Mouse (Mus musculus): ENCODE measurements around the gene Ret.
A peak's percentile ranks its signal among the peaks of the same experiment; 100 is the strongest.

Ret gene

DNA sequence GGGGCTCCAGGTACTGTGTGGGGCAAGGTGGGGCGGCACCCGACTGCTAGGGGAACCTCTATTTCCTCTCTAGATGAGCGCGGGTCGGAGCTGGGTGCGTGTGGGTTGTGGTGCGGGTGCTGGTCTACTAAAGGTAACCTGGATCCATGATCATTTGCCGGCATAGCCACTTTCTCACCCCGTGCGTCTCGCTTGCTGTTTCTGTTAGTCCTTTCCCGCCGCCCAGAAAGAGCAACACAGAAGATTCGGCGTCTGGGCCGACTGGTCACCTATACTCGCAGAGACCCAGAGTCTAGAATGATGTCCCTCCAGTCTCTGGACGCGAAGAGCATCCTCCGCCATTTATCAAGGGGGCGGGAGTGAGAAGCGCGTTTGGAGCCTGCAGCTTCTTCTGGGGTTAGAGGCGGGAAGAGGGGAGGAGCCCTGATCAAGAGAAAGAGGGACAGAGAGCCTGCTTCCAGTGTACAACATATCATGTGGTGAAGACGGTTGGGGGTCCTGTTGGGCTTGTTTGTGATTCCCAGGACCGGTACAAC lies at the start of gene Ret:
Gene Ret (minus strand): TSS at position 279 of the 536 bp plus-strand sequence.
- DNase-seq = no peak

DNA sequence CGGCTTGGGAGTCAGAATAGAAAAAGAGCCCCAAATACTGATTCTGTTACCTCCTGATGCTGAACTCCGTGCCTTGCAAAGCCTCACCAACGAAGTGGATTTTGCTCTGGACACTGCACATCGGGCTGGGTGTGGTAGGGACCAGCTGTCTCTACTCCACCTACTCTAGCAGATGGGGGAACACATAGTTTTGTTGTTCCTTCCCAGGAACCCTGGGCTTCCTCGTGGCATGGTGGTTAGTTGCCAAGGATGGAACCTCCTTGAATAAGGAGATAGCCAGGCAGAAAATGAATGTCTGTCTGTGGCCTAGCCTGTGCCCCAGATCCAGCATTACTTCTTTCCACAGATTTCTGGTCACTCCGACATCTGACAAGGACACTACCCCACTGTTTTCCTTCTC lies 49.6 kb upstream of the Ret start:
- no peak for DNase-seq

DNA sequence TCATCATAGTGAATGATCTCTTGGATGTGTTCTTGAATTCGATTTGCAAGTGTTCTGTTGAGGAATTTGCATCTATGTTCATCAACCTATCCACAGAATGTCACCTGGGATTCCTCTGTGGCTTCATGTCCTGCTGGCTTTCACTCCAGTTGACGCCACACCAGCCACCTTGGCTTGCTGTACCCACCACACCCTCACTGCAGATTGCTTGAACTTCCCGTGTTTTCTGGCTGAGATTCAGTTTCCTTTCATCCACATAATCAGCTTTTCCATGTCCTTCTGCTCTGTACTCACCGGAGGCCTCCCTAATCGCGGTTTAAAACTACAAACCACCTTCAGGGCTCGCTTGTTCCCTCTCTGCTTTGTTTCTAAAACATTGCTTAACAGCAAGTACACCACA lies 46.6 kb upstream of the Ret start:
- no peak for DNase-seq

DNA sequence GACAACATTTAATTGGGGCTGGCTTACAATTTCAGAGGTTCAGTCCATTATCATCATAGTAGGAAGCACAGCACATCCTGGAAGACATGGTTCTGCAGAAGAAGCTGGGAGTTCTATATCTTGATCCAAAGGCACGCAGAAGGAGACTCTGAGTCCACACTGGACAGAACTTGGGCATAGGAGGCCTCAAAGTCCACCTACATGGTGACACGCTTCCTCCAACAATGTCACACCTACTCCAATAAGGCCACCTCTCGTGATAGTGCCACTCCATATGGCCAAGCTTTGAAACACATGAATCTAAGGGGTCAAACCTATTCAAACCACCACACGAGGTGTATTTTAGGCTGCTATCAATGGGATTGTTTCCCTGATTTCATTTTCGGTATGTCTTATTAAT lies 45.4 kb upstream of the Ret start:
- no peak for DNase-seq

DNA sequence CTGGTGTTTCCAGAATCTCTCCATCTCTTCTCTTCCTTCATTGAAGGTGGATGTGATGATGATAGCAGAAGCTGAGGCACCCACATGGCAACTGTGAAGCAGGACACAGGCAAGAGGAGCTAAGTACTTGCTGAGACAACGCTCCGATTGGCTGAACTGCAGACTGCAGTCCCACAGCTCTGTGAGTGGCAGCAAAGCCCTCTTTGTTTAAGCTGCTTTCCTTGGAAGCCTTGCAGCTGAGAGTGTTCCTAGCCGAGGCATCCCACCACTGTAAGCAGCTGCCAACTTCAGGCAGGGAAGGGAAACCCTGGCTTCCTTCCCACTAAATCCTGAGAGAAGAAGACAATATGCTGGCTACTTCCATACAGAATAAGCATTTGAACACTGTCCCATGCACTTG lies 28.6 kb upstream of the Ret start:
- no peak for DNase-seq

DNA sequence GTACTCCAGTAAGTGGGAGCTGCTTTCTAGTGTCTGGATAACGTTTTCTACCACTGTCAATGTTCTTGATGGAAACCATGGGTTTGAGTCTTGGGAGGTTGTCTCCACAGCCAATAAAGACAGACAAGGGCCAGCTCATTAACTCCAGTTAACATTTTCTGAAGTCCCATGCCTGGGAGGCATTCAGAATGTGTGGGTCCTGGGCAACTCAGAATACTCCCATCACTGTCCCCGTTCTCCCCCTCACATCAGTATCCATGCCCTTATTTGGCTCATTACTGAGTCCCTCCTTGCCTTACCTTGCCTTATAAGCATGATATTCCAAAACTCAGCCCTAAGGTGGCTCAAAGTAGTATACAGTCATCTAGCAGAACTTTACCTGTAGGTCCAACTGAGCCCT lies 25.0 kb upstream of the Ret start:
- DNase-seq = no peak

DNA sequence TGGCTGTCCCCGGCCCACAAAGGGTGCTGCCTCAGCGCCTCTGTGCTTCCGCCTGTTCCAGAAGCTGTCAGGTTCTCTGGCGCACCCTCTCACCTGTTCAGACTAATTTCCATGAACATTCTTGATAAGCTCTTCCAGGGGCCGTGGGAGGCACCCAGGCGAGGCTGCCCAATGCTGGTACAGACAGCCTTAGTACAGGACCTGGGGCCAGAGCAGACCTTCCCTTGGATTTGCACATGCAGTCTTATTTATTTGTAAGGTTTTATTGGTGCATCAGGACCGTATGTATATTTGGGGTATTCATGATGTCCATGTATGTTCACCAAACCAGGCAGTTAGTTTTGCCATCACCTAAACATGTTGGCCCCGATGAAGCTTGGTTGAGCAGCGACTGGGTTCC lies 18.2 kb upstream of the Ret start:
- DNase-seq = no peak

DNA sequence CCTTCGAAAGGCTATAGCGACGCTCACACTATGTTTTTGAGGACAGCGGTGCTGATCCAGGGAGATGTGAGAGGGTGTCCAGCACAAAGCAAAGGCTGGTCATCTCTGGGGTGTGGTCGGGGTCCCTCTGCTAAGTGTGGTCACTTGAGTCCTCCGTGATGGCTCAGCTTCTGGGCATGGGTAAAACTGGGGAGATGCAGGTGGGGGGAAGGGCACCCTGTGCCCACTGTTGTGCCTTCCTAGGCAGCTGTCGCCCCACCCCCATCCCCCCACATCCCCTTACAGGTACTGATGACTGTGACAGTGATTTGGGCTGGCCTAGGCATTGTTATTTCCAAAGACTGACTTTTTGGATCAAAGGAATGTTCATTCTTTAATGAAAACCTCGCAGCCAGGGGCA lies 10.8 kb upstream of the Ret start:
- DNase-seq = no peak

DNA sequence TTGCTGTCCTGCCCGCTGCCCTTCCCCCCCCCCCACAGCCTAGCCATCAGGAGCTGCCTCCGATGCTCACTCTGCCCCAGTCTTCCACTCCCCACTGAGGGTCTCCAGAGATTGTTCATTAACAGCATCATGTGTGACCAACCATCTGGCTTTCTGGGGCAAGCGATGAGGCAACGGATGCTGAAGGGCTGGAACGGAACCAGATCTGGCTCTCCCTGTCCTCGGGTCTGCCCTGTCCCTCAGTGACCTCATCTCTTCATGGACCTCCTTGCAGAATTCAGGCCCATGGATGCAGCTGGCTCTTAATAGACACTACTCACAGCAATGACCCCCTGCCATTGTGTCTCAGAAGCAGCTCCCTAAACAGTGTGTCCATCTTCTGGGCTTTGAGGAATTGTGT lies 8.9 kb upstream of the Ret start:
- no peak for DNase-seq

DNA sequence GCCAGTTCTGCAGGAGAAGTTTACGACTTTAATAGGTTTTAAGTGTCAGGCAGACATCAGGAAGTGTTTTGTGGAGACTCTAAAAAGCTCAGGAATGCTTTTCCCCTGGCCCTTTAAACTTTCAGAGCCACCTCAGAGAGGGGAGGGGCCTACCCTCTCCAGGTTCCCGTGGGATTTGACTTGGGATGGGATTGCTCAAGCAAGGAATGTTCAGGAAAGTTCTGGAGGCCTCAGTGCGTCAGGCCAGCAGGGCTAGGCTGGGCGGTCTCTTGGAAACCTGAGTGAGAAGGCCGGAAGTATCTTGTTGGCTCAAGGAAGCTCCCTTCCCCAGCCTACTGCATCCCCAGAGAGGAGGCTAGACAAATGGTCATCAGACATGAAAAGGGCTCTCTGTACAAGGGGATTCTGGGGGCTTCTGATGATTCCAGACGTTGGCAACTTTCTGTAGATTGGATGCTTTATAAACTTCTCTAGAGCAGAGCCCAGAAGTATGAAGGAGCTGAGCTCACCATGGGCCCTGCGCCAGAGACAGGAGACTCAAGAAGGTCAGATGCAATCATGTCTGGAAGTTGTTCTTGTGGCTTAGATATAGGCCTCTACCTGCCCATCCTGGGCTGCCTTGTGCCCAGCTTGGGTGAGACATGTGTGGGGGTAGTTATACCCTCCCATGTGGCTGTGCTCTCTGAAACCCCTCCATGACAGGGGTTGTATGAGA lies 7.8 kb upstream of the Ret start:
- no peak for DNase-seq

DNA sequence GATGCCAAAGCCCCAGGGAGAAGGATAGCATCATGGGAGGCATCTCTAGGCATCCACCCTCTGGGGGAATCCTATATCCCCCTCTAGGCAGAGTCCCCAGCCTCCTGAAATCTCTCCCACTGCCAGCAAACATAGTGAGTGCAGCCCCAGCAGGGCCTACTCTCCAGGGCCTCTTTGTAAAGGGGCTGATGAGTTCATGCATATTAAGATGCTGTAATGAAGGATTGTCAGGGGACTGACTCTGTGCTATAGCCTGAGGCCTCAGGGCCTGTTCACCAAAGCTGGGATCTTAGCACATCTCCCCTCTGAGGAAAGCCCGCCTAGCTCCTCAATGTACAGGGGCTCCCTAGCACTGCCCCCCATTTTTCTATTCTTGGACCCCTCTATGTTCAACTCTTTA lies 6.6 kb upstream of the Ret start:
- no peak for DNase-seq

DNA sequence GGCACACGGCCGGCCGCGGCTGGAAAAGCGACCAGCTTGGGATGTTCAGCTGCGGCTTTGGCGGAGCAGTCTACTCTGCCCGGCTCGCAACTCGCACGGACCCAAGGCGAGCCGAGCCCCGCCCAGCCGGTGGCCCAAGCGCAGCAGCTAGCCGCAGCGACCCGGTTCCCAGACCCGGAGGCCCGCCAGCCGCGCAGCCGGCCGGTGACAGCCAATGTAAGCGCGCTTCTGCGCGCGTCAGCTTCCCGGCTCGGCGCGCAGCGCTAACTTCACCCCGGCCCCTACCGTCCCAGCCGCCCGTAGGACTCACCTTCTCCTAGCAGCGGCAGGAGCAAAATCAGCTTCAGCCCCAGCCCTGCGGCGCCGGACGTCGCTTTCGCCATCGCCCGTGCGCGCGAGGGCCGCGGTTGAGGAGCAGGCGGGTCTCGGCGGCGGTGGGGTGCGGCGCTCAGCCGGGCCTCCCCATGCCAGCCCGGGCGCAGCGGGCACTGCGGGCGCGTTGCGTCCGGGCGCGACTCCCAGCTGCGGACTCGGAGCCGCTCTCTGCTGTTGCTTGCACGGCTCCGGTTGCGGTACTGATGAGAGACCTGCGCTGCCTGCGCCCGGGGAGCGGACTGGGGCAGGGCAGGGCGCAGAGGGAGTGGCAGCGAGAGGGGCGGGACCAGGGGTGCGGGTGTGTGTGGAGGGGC lies 623 bp downstream of the Ret start:
- no peak for DNase-seq

DNA sequence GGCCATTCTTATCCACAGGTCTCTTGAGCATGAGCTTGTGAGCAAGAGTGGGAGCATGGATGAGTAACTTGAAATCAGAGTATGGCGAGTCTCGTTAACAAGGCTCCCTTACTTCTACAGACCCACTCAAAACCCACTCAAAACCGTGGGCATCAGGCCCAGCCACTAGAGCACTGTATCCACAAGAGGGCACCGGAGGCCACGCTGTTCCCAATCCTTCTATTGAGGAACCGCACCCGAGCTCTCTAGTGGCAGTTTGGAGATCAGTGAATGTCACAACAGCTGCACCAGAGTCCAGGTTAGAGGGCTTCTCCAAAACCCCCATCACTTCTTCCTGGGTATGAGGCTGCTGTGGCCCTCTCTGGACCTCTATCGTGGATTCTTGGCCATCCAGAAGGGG lies 2.4 kb downstream of the Ret start:
- DNase-seq = no peak

DNA sequence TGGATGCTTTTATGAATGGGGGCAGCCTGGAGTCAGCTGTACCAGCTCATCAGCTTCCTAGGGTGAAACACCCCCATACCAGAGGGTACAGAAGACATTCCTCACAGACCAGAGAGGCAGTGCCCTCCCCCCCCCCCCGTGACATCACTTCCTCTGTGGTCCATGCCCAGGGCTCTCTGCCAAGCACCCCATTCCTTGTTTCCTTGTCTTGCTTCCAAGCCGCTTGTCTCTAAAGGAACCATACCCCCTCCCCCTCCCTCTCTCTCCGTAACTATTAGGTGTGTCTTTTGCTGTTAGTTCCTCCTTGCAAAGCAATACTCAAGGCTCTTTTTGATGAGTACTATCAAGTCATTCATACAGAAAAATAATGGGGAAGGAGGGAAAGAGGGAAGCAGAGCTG lies 4.6 kb downstream of the Ret start:
- DNase-seq = no peak

DNA sequence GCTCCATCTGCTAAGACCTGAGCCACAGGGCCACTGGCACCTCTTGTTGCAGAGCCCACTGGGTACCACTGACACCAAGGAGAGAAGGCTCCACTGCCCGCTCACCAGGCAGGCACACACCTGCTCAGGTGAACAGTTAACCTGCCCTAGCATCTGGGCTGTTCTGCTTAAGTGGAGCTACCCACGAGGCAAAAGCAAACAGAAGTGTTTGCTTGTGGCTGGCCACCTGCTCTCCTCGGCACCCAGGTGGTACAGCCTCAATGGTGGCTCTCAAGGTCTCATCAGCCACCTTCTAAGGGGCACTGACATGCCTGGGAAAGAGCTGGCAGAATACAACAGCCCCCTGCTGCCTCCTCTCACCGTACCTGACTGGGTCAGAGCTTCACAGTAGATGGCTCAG lies 5.3 kb downstream of the Ret start:
- no peak for DNase-seq

DNA sequence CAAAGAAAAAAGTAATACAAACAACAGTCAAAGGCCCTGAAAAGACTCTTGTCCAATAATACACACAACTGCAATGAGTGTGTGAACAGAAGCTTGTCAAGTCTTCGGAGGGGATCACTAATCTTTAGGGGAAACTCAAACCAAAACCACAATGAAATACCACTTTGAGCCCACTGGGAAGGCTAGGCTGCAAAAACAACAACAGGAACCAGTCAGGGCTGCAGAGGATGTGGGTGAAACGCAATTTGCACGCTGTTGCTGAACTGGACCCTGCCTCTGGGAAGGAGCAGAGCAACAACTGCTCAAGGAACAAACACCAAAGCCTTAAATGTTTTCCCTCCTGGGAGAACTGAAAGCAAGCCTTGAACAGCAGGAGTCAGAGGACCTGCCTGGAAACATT lies 7.8 kb downstream of the Ret start:
- no peak for DNase-seq

DNA sequence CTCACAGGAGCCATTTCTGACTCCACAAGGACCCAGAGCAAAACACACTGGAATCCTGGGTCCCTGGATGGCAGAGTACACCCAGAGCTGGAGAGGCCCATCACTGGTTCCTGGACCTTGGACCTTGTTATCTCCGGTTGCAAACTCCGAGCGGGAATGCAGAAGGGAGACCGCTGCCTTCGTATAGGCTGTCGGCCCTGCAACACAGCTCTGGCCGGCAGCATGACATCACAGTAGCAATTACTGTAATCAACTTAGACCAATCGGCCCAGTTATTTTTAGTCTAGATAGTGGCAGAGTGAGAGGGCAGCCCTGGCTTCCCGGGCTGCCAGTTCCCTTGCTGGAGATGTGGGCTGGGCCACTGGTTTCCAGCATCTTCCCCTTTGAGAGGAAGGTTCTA lies 8.9 kb downstream of the Ret start:
- DNase-seq = no peak

DNA sequence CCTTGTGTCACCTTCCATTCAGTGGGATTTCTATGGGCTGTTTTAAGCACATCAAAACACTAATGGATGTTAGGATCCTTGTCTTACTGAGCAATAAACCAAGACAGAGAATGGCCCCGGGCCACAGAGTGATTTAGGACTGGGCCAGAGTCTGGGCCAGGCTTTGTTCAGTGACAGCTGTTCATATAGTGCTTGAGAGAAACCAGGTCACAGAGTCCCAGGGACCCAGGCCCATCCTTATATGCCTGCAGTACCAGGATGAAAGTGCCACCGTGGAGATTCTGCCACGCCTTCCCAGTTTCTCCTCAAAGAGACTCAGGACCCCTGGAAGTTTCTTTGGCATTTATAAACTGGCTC lies 10.3 kb downstream of the Ret start:
- DNase-seq = no peak

DNA sequence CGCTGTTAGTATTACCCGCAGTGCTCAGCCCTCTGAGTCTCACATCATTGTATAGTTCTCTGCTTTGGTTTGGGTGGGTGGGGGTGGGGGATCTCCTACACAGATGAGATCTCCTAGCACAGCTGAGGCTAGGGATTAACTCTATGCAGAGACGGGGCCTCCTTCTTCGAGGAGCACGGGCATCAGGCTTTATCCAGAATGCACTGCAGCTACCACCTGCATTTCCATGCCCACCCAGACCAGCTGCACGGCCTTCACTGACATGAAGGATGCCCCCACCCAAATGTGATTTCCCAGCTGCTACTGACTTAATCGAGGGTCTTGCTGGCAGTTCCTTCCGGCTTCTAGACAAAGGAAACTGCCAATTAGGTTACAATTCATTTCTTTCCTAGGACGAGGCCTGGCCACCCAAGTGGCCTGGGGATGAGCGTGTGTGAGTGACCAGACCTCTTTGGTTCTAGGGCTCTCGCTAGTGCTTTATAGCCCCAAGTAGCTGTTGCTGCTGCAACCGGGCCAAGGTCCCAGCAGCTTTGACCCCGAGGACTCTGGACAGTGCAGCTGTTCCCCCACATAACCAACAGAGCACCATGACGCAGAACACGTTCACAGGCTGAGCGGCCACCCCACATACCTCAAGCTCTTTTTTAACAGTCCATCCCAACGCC lies 10.8 kb downstream of the Ret start:
- DNase-seq = no peak

DNA sequence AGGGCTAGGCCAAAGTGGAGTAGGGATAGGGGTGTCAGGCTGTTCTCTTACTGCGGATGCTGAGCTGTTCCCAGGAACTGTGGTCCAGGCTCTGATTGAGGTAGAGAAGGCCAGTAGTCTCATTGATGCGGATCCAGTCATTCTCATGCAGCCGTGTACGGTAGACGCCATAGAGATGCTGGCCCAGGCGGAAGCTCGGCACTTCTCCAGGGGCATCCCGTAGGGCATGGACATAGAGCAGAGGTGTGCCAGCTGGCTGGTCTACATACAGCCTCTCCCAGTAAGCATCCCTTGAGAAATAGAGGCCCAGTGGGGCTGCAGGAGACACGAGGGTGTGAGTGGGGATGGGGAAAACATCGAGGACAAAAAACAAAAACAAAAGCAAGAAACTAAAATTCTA lies 13.4 kb downstream of the Ret start:
- DNase-seq = no peak

DNA sequence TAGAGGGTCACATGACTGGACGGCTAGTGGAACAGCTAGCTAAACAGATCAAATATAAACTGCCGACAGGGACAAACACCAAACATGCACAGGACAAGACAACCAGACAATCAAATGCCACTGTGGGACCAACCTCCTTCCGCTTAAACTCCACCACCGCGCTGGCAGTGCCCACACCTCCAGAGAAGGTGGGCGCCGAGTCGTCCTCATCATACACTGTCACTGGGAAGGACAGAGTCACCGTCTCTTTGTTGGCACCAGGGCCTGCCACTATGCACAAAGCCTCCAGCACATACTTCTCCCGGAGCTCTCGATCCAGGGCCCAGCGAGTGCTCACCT lies 17.5 kb downstream of the Ret start:
- DNase-seq = no peak

DNA sequence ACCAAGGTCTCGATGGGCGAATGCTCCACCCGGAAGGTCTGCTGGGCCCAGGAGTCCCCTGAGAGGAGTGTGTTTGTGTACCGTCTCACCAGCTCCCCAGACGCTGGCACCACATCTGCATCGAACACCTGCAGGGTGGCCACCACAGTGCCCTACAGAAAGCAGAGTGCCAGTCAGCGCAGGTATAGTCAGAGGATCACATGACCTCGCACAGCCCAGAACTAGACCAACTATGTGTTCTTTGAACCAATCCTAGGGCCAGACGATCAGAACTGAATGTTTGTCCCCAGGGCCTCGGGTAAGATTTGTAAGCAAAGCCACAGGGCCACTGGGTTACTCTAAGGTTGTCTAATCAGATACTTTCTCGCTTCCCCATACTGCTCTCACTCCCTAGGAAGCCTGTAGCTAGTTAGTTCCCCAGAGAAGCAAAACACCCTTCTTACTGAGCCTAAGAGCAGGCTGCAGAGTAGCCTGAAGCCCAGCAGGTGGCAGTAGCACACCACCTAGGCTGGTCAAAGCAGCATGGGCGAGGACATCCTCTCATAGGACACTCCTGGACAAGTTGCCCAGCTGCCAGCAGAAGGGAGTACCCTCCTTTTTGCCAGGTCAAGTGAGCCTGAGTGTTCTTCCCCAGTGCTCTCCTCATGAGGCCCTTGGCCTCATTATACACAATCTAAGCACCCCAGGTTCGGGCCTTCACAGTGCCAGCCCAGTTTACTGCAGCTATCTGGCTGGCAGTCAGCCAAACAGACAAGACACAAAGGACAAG lies 18.0 kb downstream of the Ret start:
- peak; percentile 68 to 72 for DNase-seq

DNA sequence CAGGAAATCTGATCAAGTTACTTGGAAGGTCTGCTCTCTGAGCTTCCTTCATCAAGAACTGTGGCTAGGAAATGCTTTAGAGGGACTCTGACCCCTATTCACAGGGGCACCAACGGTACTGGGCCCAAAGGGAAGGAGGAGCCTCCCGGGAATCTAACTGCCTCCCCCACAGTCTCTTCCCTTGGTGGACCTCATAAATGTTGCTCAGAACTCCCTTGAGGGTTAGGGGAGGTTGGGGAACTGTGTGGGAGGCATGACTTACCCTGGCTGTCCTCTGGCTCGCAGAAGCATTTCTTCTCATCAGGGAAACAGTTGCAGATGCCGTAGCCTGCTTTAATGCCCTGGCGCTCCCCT lies 23.6 kb downstream of the Ret start:
- no peak for DNase-seq

Data from B cell, adult 2 months (primary cell).